Mouse (Mus musculus): Measurements from ENCODE around the gene Snapc3.
"Not testable (repeated sequence)": the region's sequence is repeated elsewhere in the genome, so short reads cannot be mapped to it uniquely, and the experiment has no call there.

The Snapc3 gene

GRCm38 (mm10) chr4:83418781-83419180 is 1.3 kb downstream of the Snapc3 start:
- no peak for DNase-seq

- no peak for DNase-seq
Measured at GRCm38 (mm10) chr4:83423641-83424040, 6.1 kb downstream of the Snapc3 start.

GRCm38 (mm10) chr4:83425119-83425518 is 7.6 kb downstream of the Snapc3 start:
- DNase-seq, result no peak

- no peak for DNase-seq
Measured at GRCm38 (mm10) chr4:83427141-83427540, 9.6 kb downstream of the Snapc3 start.

GRCm38 (mm10) chr4:83427696-83428095 is 10.2 kb downstream of the Snapc3 start:
- no peak for DNase-seq

- no peak for DNase-seq
Measured at GRCm38 (mm10) chr4:83428845-83429244, 11.3 kb downstream of the Snapc3 start.

GRCm38 (mm10) chr4:83431950-83432349 is 14.4 kb downstream of the Snapc3 start:
- DNase-seq, result no peak

- no peak for DNase-seq
Measured at GRCm38 (mm10) chr4:83432901-83433300, 15.4 kb downstream of the Snapc3 start.

- DNase-seq, result no peak
Measured at GRCm38 (mm10) chr4:83436375-83436774, 18.9 kb downstream of the Snapc3 start.

GRCm38 (mm10) chr4:83438116-83438515 is 20.6 kb downstream of the Snapc3 start:
- DNase-seq, result no peak

GRCm38 (mm10) chr4:83439045-83439444 is 21.5 kb downstream of the Snapc3 start:
- no peak for DNase-seq

- DNase-seq, result no peak
Measured at GRCm38 (mm10) chr4:83441050-83441449, 23.5 kb downstream of the Snapc3 start.

- no peak for DNase-seq
Measured at GRCm38 (mm10) chr4:83450785-83451184, 33.3 kb downstream of the Snapc3 start.

- DNase-seq, result no peak
Measured at GRCm38 (mm10) chr4:83460106-83460505, 42.6 kb downstream of the Snapc3 start.

GRCm38 (mm10) chr4:83464827-83465226 is 47.3 kb downstream of the Snapc3 start:
- no peak for DNase-seq

GRCm38 (mm10) chr4:83467615-83468014 is 50.1 kb downstream of the Snapc3 start:
- no peak for DNase-seq

- no peak for DNase-seq
Measured at GRCm38 (mm10) chr4:83468208-83468607, 50.7 kb downstream of the Snapc3 start.

- no peak for DNase-seq
Measured at GRCm38 (mm10) chr4:83485250-83485649, 67.7 kb downstream of the Snapc3 start.

- DNase-seq, result peak; percentile 75
Measured at GRCm38 (mm10) chr4:83485735-83486116, 68.2 kb downstream of the Snapc3 start.

GRCm38 (mm10) chr4:83486117-83486901 is 68.8 kb downstream of the Snapc3 start, which contains the start of gene Psip1:
Gene Psip1, minus strand, starts transcription at chr4:83486459.
- peak; percentile 90 for DNase-seq

GRCm38 (mm10) chr4:83489121-83489520 is 71.6 kb downstream of the Snapc3 start:
- DNase-seq, result no peak

- DNase-seq, result no peak
Measured at GRCm38 (mm10) chr4:83493112-83493511, 75.6 kb downstream of the Snapc3 start.

GRCm38 (mm10) chr4:83497013-83497412 is 79.5 kb downstream of the Snapc3 start:
- DNase-seq, result not testable (repeated sequence)

GRCm38 (mm10) chr4:83500154-83501036 is 82.9 kb downstream of the Snapc3 start:
- no peak for DNase-seq

All from kidney, adult 18-20 months (tissue).